Mouse (Mus musculus) urinary bladder, postnatal 14 days (tissue): Measurements from ENCODE around the gene Mdfi.

Source experiments
- DNase-seq: peaks from one replicate; pipeline ENCODE4 v3.0.0; 2021; ENCODE audit warnings: low spot score

Gene Mdfi

DNA sequence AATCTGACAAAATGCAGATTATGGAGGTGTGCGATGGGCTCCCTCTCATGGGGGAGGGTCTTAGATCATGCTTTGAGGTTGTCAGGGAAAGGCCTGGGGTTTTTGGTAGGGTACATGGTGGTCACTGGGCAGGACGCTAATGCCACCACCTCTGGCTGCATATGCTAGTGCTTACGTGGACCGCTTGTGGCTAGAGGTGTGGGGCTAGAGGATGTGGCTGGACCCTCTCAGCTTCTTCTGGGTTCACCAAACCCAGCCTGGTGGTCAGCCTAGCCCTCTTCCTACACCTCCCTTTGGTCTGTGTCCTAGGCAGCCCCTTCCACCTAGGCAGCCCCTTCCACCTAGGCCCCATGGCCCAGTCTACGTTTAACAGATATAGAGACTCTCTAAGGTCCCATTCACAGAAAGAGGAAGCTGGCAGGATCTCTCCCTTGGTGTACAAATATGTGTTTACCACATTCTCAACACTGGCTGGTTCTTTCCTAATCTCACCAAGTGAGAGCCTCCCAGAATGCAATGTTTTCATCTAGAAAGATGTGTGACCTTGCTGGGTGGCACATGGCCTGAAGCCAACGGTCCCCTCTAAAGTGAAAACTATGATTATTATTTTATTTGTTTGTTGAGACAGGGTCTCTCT is 68.0 kb downstream of the Mdfi start:
- no peak for DNase-seq

GRCm38 (mm10) chr17:47765986-47766385 is 68.5 kb downstream of the Mdfi start:
- DNase-seq, result no peak
